ENCODE assay signal across 9 mouse cellular contexts in the genomic region with DNA sequence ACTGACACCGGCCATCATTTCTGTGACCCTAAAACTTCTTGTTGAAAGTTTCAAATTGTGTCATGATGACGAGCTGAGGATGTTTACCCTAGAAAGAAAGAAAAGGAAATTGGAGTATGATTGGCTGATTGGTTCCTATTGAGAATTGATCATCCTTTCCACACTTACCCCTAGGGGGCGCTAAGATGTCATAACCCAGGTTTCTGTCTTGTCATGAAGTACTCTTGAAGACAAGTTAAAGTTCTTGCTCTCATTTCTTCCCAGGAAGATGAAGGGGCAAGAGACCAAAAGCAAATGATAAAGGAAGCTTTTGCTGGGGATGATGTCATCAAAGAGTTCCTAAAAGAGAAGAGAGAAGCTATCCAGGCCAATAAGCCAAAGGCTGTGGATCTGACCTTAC. TPM values are rescaled to one million over a fixed set of nuclear protein-coding genes. Genes with fewer than 3 reads are reported as not detected.
DNase-seq lines count a peak whose midpoint lies in the region; ATAC-seq and TF ChIP-seq lines count a peak whose summit lies in the region.
"Had no signal": no experiment of that assay in that cellular context is flagged by ENCODE, and none has a peak within 500 bp of the region (broad histone marks: within the 10 kb centered on the region; RNA-seq: fewer than 3 reads in every experiment).

No protein-coding gene starts in this region.

- WGBS in heart, postnatal 0 days = 36% methylated on average over 3 of the region's 3 CpGs
- 44% methylated on average over 3 of the region's 3 CpGs for WGBS in neural tube, embryonic 11.5 days
- 35% methylated on average over 3 of the region's 3 CpGs for WGBS in forebrain, embryonic 13.5 days

- ATAC-seq in heart, postnatal 0 days (ENCODE audit: insufficient read depth, low read depth) = no peak
- no peak for ATAC-seq in neural tube, embryonic 11.5 days (ENCODE audit: insufficient read depth, low FRiP score, low TSS enrichment)
- ATAC-seq in forebrain, embryonic 13.5 days = no peak

- no peaks in the 10 kb centered on the region for H3K27me3 ChIP-seq in heart, postnatal 0 days (ENCODE audit: control insufficient read depth, insufficient read depth, low read length)
- H3K27me3 ChIP-seq in neural tube, embryonic 11.5 days (ENCODE audit: control insufficient read depth, insufficient read depth, low read length) = no peaks in the 10 kb centered on the region
- H3K27me3 ChIP-seq in forebrain, embryonic 13.5 days = no peaks in the 10 kb centered on the region
- H3K27me3 ChIP-seq: liver, embryonic 15.5 days had no signal

- no peak overlapping the region for H3K27ac ChIP-seq in heart, postnatal 0 days (ENCODE audit: low read depth)
- H3K27ac ChIP-seq in neural tube, embryonic 11.5 days (ENCODE audit: low read depth, low read length) = no peak overlapping the region
- H3K27ac ChIP-seq in forebrain, embryonic 13.5 days = no peak overlapping the region
- H3K27ac ChIP-seq: liver, embryonic 15.5 days had no signal

- H3K9me3 ChIP-seq in heart, postnatal 0 days (replicated peaks; ENCODE audit: control insufficient read depth, low read length) = no peaks in the 10 kb centered on the region
- H3K9me3 ChIP-seq in neural tube, embryonic 11.5 days (ENCODE audit: control insufficient read depth, low read length) = no peaks in the 10 kb centered on the region
- no peaks in the 10 kb centered on the region for H3K9me3 ChIP-seq in forebrain, embryonic 13.5 days (replicated peaks)
- H3K9me3 ChIP-seq: liver, embryonic 15.5 days had no signal

- no peak overlapping the region for H3K4me2 ChIP-seq in heart, postnatal 0 days (ENCODE audit: low read depth, low read length)
- H3K4me2 ChIP-seq in neural tube, embryonic 11.5 days (ENCODE audit: low read depth) = no peak overlapping the region
- no peak overlapping the region for H3K4me2 ChIP-seq in forebrain, embryonic 13.5 days
- H3K4me2 ChIP-seq: liver, embryonic 15.5 days had no signal

- H3K36me3 ChIP-seq in heart, postnatal 0 days (replicated peaks; ENCODE audit: control insufficient read depth, insufficient read depth, low read length) = peaks cover 20% of the 10 kb centered on the region; the same call in 1 of the 2 replicates
- H3K36me3 ChIP-seq in neural tube, embryonic 11.5 days (ENCODE audit: control insufficient read depth, insufficient read depth, low read length) = no peaks in the 10 kb centered on the region; the same call in 1 of the 2 replicates
- peaks cover 28% of the 10 kb centered on the region; the same call in 1 of the 2 replicates for H3K36me3 ChIP-seq in forebrain, embryonic 13.5 days (ENCODE audit: poor library complexity, severe bottlenecking)

- DNase-seq in heart, postnatal 0 days (ENCODE audit: low spot score) = peak; percentile 6
- DNase-seq in heart, adult 11 months = no peak
- peak; percentile 20 for DNase-seq in urinary bladder, postnatal 14 days (ENCODE audit: low spot score)
- no peak for DNase-seq in urinary bladder, postnatal 36 days (ENCODE audit: low spot score in 2 of 2)
- peak; percentile 12 to 45 for DNase-seq in cerebellum, postnatal 25 days
- DNase-seq in kidney, postnatal 14 days = peak; percentile 44
- DNase-seq in neural tube, embryonic 11.5 days (ENCODE audit: low spot score) = peak; percentile 21

- H3K4me1 ChIP-seq in heart, postnatal 0 days (ENCODE audit: control insufficient read depth, insufficient read depth) = no peaks in the 10 kb centered on the region
- no peaks in the 10 kb centered on the region for H3K4me1 ChIP-seq in neural tube, embryonic 11.5 days (ENCODE audit: control insufficient read depth, insufficient read depth, low read length)
- no peaks in the 10 kb centered on the region for H3K4me1 ChIP-seq in forebrain, embryonic 13.5 days

- no peak for TF ChIP-seq EP300 in heart, postnatal 0 days (IDR thresholded peaks at IDR 0.05; ENCODE audit: low read depth)

- H3K4me3 ChIP-seq in heart, postnatal 0 days (ENCODE audit: low read depth, low read length) = no peak overlapping the region
- no peak overlapping the region for H3K4me3 ChIP-seq in neural tube, embryonic 11.5 days (ENCODE audit: low read depth, low read length)
- H3K4me3 ChIP-seq in forebrain, embryonic 13.5 days = no peak overlapping the region
- H3K4me3 ChIP-seq: liver, embryonic 15.5 days had no signal

- H3K9ac ChIP-seq in heart, postnatal 0 days (replicated peaks; ENCODE audit: low read depth, low read length) = no peak overlapping the region
- no peak overlapping the region for H3K9ac ChIP-seq in neural tube, embryonic 11.5 days (ENCODE audit: low read length)
- H3K9ac ChIP-seq in forebrain, embryonic 13.5 days = no peak overlapping the region
- H3K9ac ChIP-seq: liver, embryonic 15.5 days had no signal

- TF ChIP-seq CTCF in heart, postnatal 0 days (IDR thresholded peaks at IDR 0.05; ENCODE audit: low read depth) = peak; percentile 58

RNA-seq across cellular contexts. Expression of gene Utp14a, which starts 21.4 kb away (rescaled TPM):
- 3.4 and 6.0 TPM in 2 replicates for total RNA-seq in heart, postnatal 0 days (2014; rRNA removed; ENCODE audit: low replicate concordance)
- polyA plus RNA-seq in heart, postnatal 0 days (2015; fragmentation: Nextera tagmentation; extraction: Ambion mirVana) = 9.6 and 9.9 TPM in 2 replicates
- 22.4 and 23.3 TPM in 2 replicates for polyA plus RNA-seq in neural tube, embryonic 11.5 days (2014; fragmentation: Nextera tagmentation; extraction: Ambion mirVana)
- 23.6 and 27.2 TPM in 2 replicates for polyA plus RNA-seq in forebrain, embryonic 13.5 days (2015; fragmentation: Nextera tagmentation; extraction: Ambion mirVana)

Comparison
In these comparisons a context has a peak if more than half of its experiments do, and no peak if none do; other contexts are left out.
1. DNase-seq: peak in heart, postnatal 0 days (single experiment), urinary bladder, postnatal 14 days (single experiment), cerebellum, postnatal 25 days (2 of 2), kidney, postnatal 14 days (single experiment) and neural tube, embryonic 11.5 days (single experiment); none in heart, adult 11 months (single experiment) and urinary bladder, postnatal 36 days (0 of 2).